Mouse (Mus musculus) kidney, adult 18-20 months (tissue): ENCODE results near the gene Gm49387.

Experiments used
- DNase-seq: peaks from one replicate; pipeline ENCODE4 v3.0.0; 2021

The Gm49387 gene

GRCm38 (mm10) chr14:31519165-31519564 is 121.5 kb downstream of the Gm49387 start:
- DNase-seq: peak; percentile 37

GRCm38 (mm10) chr14:31515895-31516294 is 124.8 kb downstream of the Gm49387 start:
- no peak for DNase-seq

GRCm38 (mm10) chr14:31510322-31510721 is 130.4 kb downstream of the Gm49387 start:
- no peak for DNase-seq

GRCm38 (mm10) chr14:31509911-31510310 is 130.8 kb downstream of the Gm49387 start:
- no peak for DNase-seq

- DNase-seq: no peak
Observed at GRCm38 (mm10) chr14:31506456-31506855, 134.2 kb downstream of the Gm49387 start.

GRCm38 (mm10) chr14:31503406-31503805 is 137.3 kb downstream of the Gm49387 start:
- DNase-seq: no peak
